Mouse (Mus musculus) neural tube, embryonic 14.5 days (tissue): ENCODE measurements around the gene Ints6l. TPM values are rescaled to one million over a fixed set of nuclear protein-coding genes. Genes with fewer than 3 reads are reported as not detected.

Source experiments
- ATAC-seq: fragments of 200-750 bp; cut with Nextera tagmentation; 2 replicates; pipeline ENCODE4 v1.8.0; 2017; ENCODE audit warnings: low read depth, mild to moderate bottlenecking, moderate TSS enrichment, moderate library complexity
- H3K27ac ChIP-seq: fragments of 300-500 bp; sonication (generic); 2 replicates; pipeline ENCODE4 v1.5.1; 2014; ENCODE audit warnings: low read depth, mild to moderate bottlenecking, control low read depth, low read length, moderate library complexity, mixed read lengths
- H3K27me3 ChIP-seq: fragments of 300-500 bp; sonication (generic); 2 replicates; pipeline ENCODE4 v1.6.1; 2014; ENCODE audit warnings: low read length; ENCODE audit not compliant: control insufficient read depth, insufficient read depth
- H3K36me3 ChIP-seq: fragments of 300-500 bp; sonication (generic); 2 replicates; pipeline ENCODE4 v1.6.1; 2014; ENCODE audit warnings: low read length, mixed read lengths; ENCODE audit not compliant: control insufficient read depth, insufficient read depth
- H3K4me1 ChIP-seq: fragments of 300-500 bp; sonication (generic); 2 replicates; pipeline ENCODE4 v1.6.1; 2014; ENCODE audit warnings: low read length; ENCODE audit not compliant: control insufficient read depth, insufficient read depth
- H3K4me2 ChIP-seq: fragments of 300-500 bp; sonication (generic); 2 replicates; pipeline ENCODE4 v1.6.1; 2014; ENCODE audit warnings: mild to moderate bottlenecking, low read depth, low read length, control low read depth
- H3K4me3 ChIP-seq: fragments of 300-500 bp; sonication (generic); 2 replicates; pipeline ENCODE4 v1.5.1; 2014; ENCODE audit warnings: low read depth, low read length, control low read depth, mixed read lengths
- H3K9ac ChIP-seq: fragments of 300-500 bp; sonication (generic); replicated peaks from 2 replicates; pipeline ENCODE4 v1.6.1; 2014; ENCODE audit warnings: low read depth, mild to moderate bottlenecking, control low read depth, low read length, mixed read lengths
- H3K9me3 ChIP-seq: fragments of 300-500 bp; sonication (generic); 2 replicates; pipeline ENCODE4 v1.6.1; 2016; ENCODE audit warnings: low read length; ENCODE audit not compliant: control insufficient read depth
- WGBS: fragments of 180-500 bp; shearing (Covaris S2); extraction: QIAGEN DNeasy Blood & Tissue Kit; methylation state at CpG from one replicate; pipeline ENCODE4 v1.1.7; 2014; 5-methylcytosine and 5-hydroxymethylcytosine counted together
- polyA plus RNA-seq: library from polyadenylated mRNA; unstranded; fragments of >200 nt; fragmentation: Nextera tagmentation; extraction: Ambion mirVana; gene quantifications from 2 replicates; pipeline ENCODE4 v1.2.1, GENCODE M21; 2014

The Ints6l gene
- 22.1 and 23.1 TPM in 2 replicates for polyA plus RNA-seq

GRCm38 (mm10) chrX:56454671-56455371 lies at the start of gene Ints6l:
Gene Ints6l (plus strand): TSS chrX:56454857.
- H3K4me3 ChIP-seq, result peak within 1 kb of the TSS; percentile 52
- ATAC-seq, result peak; percentile 85
- H3K9me3 ChIP-seq, result no peaks in the 10 kb centered on the region
- H3K9ac ChIP-seq, result peak within 1 kb of the TSS; percentile 74
- peak within 1 kb of the TSS; percentile 51 for H3K4me2 ChIP-seq
- WGBS, result 15% methylated on average over 21 of the region's 22 CpGs
- no peaks in the 10 kb centered on the region for H3K4me1 ChIP-seq
- no peaks in the 10 kb centered on the region for H3K27me3 ChIP-seq
- no peaks in the 10 kb centered on the region for H3K36me3 ChIP-seq
- peak within 1 kb of the TSS; percentile 96 for H3K27ac ChIP-seq

- no peak for ATAC-seq
- no peak overlapping the region for H3K27ac ChIP-seq
- H3K4me2 ChIP-seq, result no peak overlapping the region
- H3K36me3 ChIP-seq, result no peaks in the 10 kb centered on the region
- WGBS, result 82% methylated on average over 1 of the region's 1 CpGs
- H3K9ac ChIP-seq, result no peak overlapping the region
- no peaks in the 10 kb centered on the region for H3K27me3 ChIP-seq
- H3K4me3 ChIP-seq, result no peak overlapping the region
- no peaks in the 10 kb centered on the region for H3K4me1 ChIP-seq
- H3K9me3 ChIP-seq, result no peaks in the 10 kb centered on the region
Measured at GRCm38 (mm10) chrX:56405482-56405881, 49.2 kb upstream of the Ints6l start.

GRCm38 (mm10) chrX:56406128-56406527 lies 48.5 kb upstream of the Ints6l start:
- H3K36me3 ChIP-seq, result no peaks in the 10 kb centered on the region
- ATAC-seq, result no peak
- H3K9ac ChIP-seq, result no peak overlapping the region
- H3K27ac ChIP-seq, result no peak overlapping the region
- H3K9me3 ChIP-seq, result no peaks in the 10 kb centered on the region
- no peak overlapping the region for H3K4me2 ChIP-seq
- no peaks in the 10 kb centered on the region for H3K27me3 ChIP-seq
- no peaks in the 10 kb centered on the region for H3K4me1 ChIP-seq
- H3K4me3 ChIP-seq, result no peak overlapping the region
- 73% methylated on average over 5 of the region's 5 CpGs for WGBS

- WGBS, result 81% methylated on average over 3 of the region's 3 CpGs
- Histone ChIP-seq H3K27me3 (no peaks in the 10 kb centered on the region), H3K9ac (no peak overlapping the region), H3K27ac (no peak overlapping the region), H3K9me3 (no peaks in the 10 kb centered on the region), H3K4me3 (no peak overlapping the region), H3K4me1 (no peaks in the 10 kb centered on the region), H3K36me3 (no peaks in the 10 kb centered on the region), H3K4me2 (no peak overlapping the region)
- ATAC-seq, result no peak
Measured at GRCm38 (mm10) chrX:56416277-56416676, 38.4 kb upstream of the Ints6l start.

GRCm38 (mm10) chrX:56417541-56417940 lies 37.1 kb upstream of the Ints6l start:
- Histone ChIP-seq H3K4me3 (no peak overlapping the region), H3K27ac (no peak overlapping the region), H3K9me3 (no peaks in the 10 kb centered on the region), H3K27me3 (no peaks in the 10 kb centered on the region), H3K4me1 (no peaks in the 10 kb centered on the region), H3K9ac (no peak overlapping the region), H3K36me3 (no peaks in the 10 kb centered on the region), H3K4me2 (no peak overlapping the region)
- 72% methylated on average over 4 of the region's 4 CpGs for WGBS
- no peak for ATAC-seq

GRCm38 (mm10) chrX:56430601-56431000 lies 24.1 kb upstream of the Ints6l start:
- Histone ChIP-seq H3K27ac (no peak overlapping the region), H3K9me3 (no peaks in the 10 kb centered on the region), H3K36me3 (no peaks in the 10 kb centered on the region), H3K4me2 (no peak overlapping the region), H3K27me3 (no peaks in the 10 kb centered on the region), H3K9ac (no peak overlapping the region), H3K4me3 (no peak overlapping the region), H3K4me1 (no peaks in the 10 kb centered on the region)
- no peak for ATAC-seq
- WGBS, result 42% methylated on average over 2 of the region's 2 CpGs

- no peak overlapping the region for H3K27ac ChIP-seq
- H3K4me3 ChIP-seq, result no peak overlapping the region
- no peak overlapping the region for H3K4me2 ChIP-seq
- no peaks in the 10 kb centered on the region for H3K9me3 ChIP-seq
- no peaks in the 10 kb centered on the region for H3K36me3 ChIP-seq
- ATAC-seq, result no peak
- no peaks in the 10 kb centered on the region for H3K27me3 ChIP-seq
- 75% methylated on average over 7 of the region's 7 CpGs for WGBS
- no peaks in the 10 kb centered on the region for H3K4me1 ChIP-seq
- H3K9ac ChIP-seq, result no peak overlapping the region
Measured at GRCm38 (mm10) chrX:56435758-56436283, 18.8 kb upstream of the Ints6l start.

GRCm38 (mm10) chrX:56446487-56447428 lies 7.9 kb upstream of the Ints6l start:
- WGBS, result 93% methylated on average over 11 of the region's 11 CpGs
- H3K9me3 ChIP-seq, result no peaks in the 10 kb centered on the region
- no peaks in the 10 kb centered on the region for H3K27me3 ChIP-seq
- H3K4me3 ChIP-seq, result no peak overlapping the region
- no peaks in the 10 kb centered on the region for H3K4me1 ChIP-seq
- no peak for ATAC-seq
- H3K36me3 ChIP-seq, result no peaks in the 10 kb centered on the region
- no peak overlapping the region for H3K9ac ChIP-seq
- no peak overlapping the region for H3K4me2 ChIP-seq
- no peak overlapping the region for H3K27ac ChIP-seq
